Mouse (Mus musculus): ENCODE data around the gene Vps35. TPM values are rescaled to one million over a fixed set of nuclear protein-coding genes. Genes with fewer than 3 reads are reported as not detected.

Vps35 gene
- polyA plus RNA-seq, 1 experiment from 2014 or later: 129 TPM

Other genes with a start within 250 kb of the Vps35 start
- 8.5 and 9.5 TPM in 2 replicates for gene Fbxw9, start 239.7 kb downstream of the Vps35 start, polyA plus RNA-seq (2016; fragmentation: Nextera tagmentation; extraction: Ambion mirVana)
- 0.80 TPM in 1 of 2 replicates, not detected in the other for gene Gm5741, start 231.8 kb downstream of the Vps35 start, polyA plus RNA-seq (2016; fragmentation: Nextera tagmentation; extraction: Ambion mirVana)
- gene Dhps, start 228.0 kb downstream of the Vps35 start, polyA plus RNA-seq (2016; fragmentation: Nextera tagmentation; extraction: Ambion mirVana): 51.6 and 52.3 TPM in 2 replicates
- gene Wdr83os, start 219.1 kb downstream of the Vps35 start, polyA plus RNA-seq (2016; fragmentation: Nextera tagmentation; extraction: Ambion mirVana): 80.1 and 87.7 TPM in 2 replicates
- gene Wdr83, start 218.5 kb downstream of the Vps35 start, polyA plus RNA-seq (2016; fragmentation: Nextera tagmentation; extraction: Ambion mirVana): 30.8 and 33.1 TPM in 2 replicates
- 23.5 and 26.7 TPM in 2 replicates for gene Man2b1, start 216.5 kb downstream of the Vps35 start, polyA plus RNA-seq (2016; fragmentation: Nextera tagmentation; extraction: Ambion mirVana)
- 0.35 and 0.66 TPM in 2 replicates for gene Zfp791, start 176.7 kb downstream of the Vps35 start, polyA plus RNA-seq (2016; fragmentation: Nextera tagmentation; extraction: Ambion mirVana)
- not detected in 2 replicates for gene Cks1brt, start 147.9 kb downstream of the Vps35 start, polyA plus RNA-seq (2016; fragmentation: Nextera tagmentation; extraction: Ambion mirVana)
- not detected in 2 replicates for gene Olfr371, start 73.8 kb downstream of the Vps35 start, polyA plus RNA-seq (2016; fragmentation: Nextera tagmentation; extraction: Ambion mirVana)
- 111 and 117 TPM in 2 replicates for gene Orc6, start 170 bp downstream of the Vps35 start, polyA plus RNA-seq (2016; fragmentation: Nextera tagmentation; extraction: Ambion mirVana)
- gene Mylk3, start 86.5 kb upstream of the Vps35 start, polyA plus RNA-seq (2016; fragmentation: Nextera tagmentation; extraction: Ambion mirVana): 40.7 and 42.5 TPM in 2 replicates
- 23.8 and 25.3 TPM in 2 replicates for gene 4921524J17Rik, start 133.0 kb upstream of the Vps35 start, polyA plus RNA-seq (2016; fragmentation: Nextera tagmentation; extraction: Ambion mirVana)
- 18.5 and 20.1 TPM in 2 replicates for gene Gpt2, start 192.8 kb upstream of the Vps35 start, polyA plus RNA-seq (2016; fragmentation: Nextera tagmentation; extraction: Ambion mirVana)